Mouse (Mus musculus): ENCODE measurements around the gene Zc3h18. TPM values are rescaled to one million over a fixed set of nuclear protein-coding genes. Genes with fewer than 3 reads are reported as not detected.

The Zc3h18 gene
- polyA plus RNA-seq (2014; fragmentation: Nextera tagmentation; extraction: Ambion mirVana) = 20.4 and 25.9 TPM in 2 replicates

GRCm38 (mm10) chr8:122376365-122377231 lies at the start of gene Zc3h18:
Gene Zc3h18 (plus strand): TSS chr8:122376609.
- ATAC-seq (ENCODE audit: low read depth) = peak; percentile 92
- Histone ChIP-seq H3K36me3 (ENCODE audit: control insufficient read depth, insufficient read depth, low read length) (0 out of 2 replicates have a peak, but pooled peaks cover 8% of the 10 kb centered on the region), H3K27ac (ENCODE audit: low read depth, low read length) (peak within 1 kb of the TSS; percentile 93), H3K4me1 (ENCODE audit: control insufficient read depth, insufficient read depth, low read length) (peaks cover 10% of the 10 kb centered on the region), H3K9ac (replicated peaks; ENCODE audit: low read depth, low read length) (peak within 1 kb of the TSS; percentile 83), H3K4me3 (ENCODE audit: low read depth, low read length) (peak within 1 kb of the TSS; percentile 85), H3K27me3 (ENCODE audit: control insufficient read depth, insufficient read depth, low read length) (no peaks in the 10 kb centered on the region), H3K4me2 (ENCODE audit: low read depth, low read length) (peak within 1 kb of the TSS; percentile 83), H3K9me3 (ENCODE audit: control insufficient read depth, low read length) (no peaks in the 10 kb centered on the region)
- WGBS = 2% methylated on average over 103 of the region's 107 CpGs

- H3K9ac ChIP-seq (replicated peaks; ENCODE audit: low read depth, low read length) = no peak overlapping the region
- H3K4me2 ChIP-seq (ENCODE audit: low read depth, low read length) = no peak overlapping the region
- ATAC-seq (ENCODE audit: low read depth) = no peak
- no peak overlapping the region for H3K27ac ChIP-seq (ENCODE audit: low read depth, low read length)
- no peaks in the 10 kb centered on the region for H3K9me3 ChIP-seq (ENCODE audit: control insufficient read depth, low read length)
- no peaks in the 10 kb centered on the region for H3K27me3 ChIP-seq (ENCODE audit: control insufficient read depth, insufficient read depth, low read length)
- no peak overlapping the region for H3K4me3 ChIP-seq (ENCODE audit: low read depth, low read length)
- H3K4me1 ChIP-seq (ENCODE audit: control insufficient read depth, insufficient read depth, low read length) = peaks cover 15% of the 10 kb centered on the region
- WGBS = 72% methylated on average over 8 of the region's 8 CpGs
- H3K36me3 ChIP-seq (ENCODE audit: control insufficient read depth, insufficient read depth, low read length) = no peaks in the 10 kb centered on the region
Measured at GRCm38 (mm10) chr8:122329072-122329471, 47.3 kb upstream of the Zc3h18 start.

GRCm38 (mm10) chr8:122329553-122330239 lies 46.7 kb upstream of the Zc3h18 start:
- 46% methylated on average over 22 of the region's 22 CpGs for WGBS

DNA sequence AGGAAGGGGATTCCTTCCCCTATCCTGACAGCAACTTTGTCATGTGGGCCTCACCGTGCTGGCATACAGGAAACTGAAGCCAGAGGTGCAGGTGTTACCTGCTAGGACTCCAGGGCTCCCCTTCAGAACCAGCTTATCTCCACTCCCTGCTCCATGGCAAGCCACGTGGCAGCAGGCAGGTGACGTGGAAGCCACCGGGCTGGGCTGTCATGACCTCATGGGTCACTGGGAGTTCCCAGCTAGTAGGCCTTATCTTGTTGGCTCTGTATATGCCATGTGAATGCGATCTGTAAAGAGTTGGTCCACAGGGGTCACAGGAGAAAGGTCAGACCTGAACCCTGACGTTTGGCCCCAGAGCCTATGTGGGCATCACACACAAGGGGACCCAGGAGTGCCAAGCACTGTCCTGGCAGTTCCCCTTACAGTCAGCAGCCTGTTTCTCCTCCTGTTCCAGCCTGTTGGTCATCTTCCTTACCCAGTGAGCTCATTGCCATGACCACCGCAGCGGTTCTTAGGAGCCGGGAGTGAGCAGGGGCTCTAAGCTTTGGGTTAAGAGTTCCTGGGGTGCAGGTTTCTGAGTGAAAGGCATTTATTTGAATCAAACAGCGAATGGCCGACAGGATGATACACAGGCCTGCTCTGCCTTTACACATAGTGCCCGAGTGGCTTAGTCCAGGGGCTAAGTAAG lies 45.8 kb upstream of the Zc3h18 start:
- Histone ChIP-seq H3K4me1 (ENCODE audit: control insufficient read depth, insufficient read depth, low read length) (peaks cover 11% of the 10 kb centered on the region), H3K4me2 (ENCODE audit: low read depth, low read length) (no peak overlapping the region), H3K9ac (replicated peaks; ENCODE audit: low read depth, low read length) (no peak overlapping the region), H3K27ac (ENCODE audit: low read depth, low read length) (no peak overlapping the region), H3K27me3 (ENCODE audit: control insufficient read depth, insufficient read depth, low read length) (peaks cover 9% of the 10 kb centered on the region), H3K4me3 (ENCODE audit: low read depth, low read length) (no peak overlapping the region), H3K36me3 (ENCODE audit: control insufficient read depth, insufficient read depth, low read length) (no peaks in the 10 kb centered on the region), H3K9me3 (ENCODE audit: control insufficient read depth, low read length) (no peaks in the 10 kb centered on the region)
- WGBS = 81% methylated on average over 12 of the region's 12 CpGs
- no peak for ATAC-seq (ENCODE audit: low read depth)

More at GRCm38 (mm10) chr8:122329553-122330239, 46.7 kb upstream of the Zc3h18 start:
- Histone ChIP-seq H3K27ac (ENCODE audit: low read depth, low read length) (peak overlapping the region; percentile 39; the same call in 1 of the 2 replicates), H3K4me2 (ENCODE audit: low read depth, low read length) (no peak overlapping the region), H3K27me3 (ENCODE audit: control insufficient read depth, insufficient read depth, low read length) (peaks cover under 1% of the 10 kb centered on the region), H3K36me3 (ENCODE audit: control insufficient read depth, insufficient read depth, low read length) (no peaks in the 10 kb centered on the region), H3K9me3 (ENCODE audit: control insufficient read depth, low read length) (no peaks in the 10 kb centered on the region), H3K4me3 (ENCODE audit: low read depth, low read length) (no peak overlapping the region), H3K4me1 (ENCODE audit: control insufficient read depth, insufficient read depth, low read length) (peaks cover 10% of the 10 kb centered on the region), H3K9ac (replicated peaks; ENCODE audit: low read depth, low read length) (no peak overlapping the region)
- no peak for ATAC-seq (ENCODE audit: low read depth)

DNA sequence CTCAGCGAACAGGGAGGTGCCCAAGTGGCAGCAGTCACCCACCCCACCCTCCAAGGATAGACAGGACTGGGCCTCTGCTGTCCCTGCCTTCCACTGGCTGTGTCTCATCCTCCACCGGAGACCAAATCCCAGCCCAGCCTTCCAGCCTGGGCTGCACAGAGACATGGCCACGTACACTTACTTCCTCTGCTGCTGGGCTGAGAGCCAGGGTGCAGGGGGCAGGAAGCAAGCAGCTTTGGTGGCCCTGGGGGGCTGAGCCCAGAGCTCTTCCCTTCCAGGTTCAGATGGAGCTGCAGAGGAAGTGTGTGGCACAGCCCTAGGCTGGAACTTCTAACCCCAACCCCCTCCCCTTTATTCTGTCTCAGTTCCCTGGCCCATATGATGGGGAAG lies 45.3 kb upstream of the Zc3h18 start:
- Histone ChIP-seq H3K4me1 (ENCODE audit: control insufficient read depth, insufficient read depth, low read length) (peaks cover 11% of the 10 kb centered on the region), H3K4me2 (ENCODE audit: low read depth, low read length) (no peak overlapping the region), H3K36me3 (ENCODE audit: control insufficient read depth, insufficient read depth, low read length) (no peaks in the 10 kb centered on the region), H3K4me3 (ENCODE audit: low read depth, low read length) (no peak overlapping the region), H3K27me3 (ENCODE audit: control insufficient read depth, insufficient read depth, low read length) (peaks cover 9% of the 10 kb centered on the region), H3K27ac (ENCODE audit: low read depth, low read length) (no peak overlapping the region), H3K9ac (replicated peaks; ENCODE audit: low read depth, low read length) (no peak overlapping the region), H3K9me3 (ENCODE audit: control insufficient read depth, low read length) (no peaks in the 10 kb centered on the region)
- no peak for ATAC-seq (ENCODE audit: low read depth)
- 73% methylated on average over 3 of the region's 3 CpGs for WGBS

DNA sequence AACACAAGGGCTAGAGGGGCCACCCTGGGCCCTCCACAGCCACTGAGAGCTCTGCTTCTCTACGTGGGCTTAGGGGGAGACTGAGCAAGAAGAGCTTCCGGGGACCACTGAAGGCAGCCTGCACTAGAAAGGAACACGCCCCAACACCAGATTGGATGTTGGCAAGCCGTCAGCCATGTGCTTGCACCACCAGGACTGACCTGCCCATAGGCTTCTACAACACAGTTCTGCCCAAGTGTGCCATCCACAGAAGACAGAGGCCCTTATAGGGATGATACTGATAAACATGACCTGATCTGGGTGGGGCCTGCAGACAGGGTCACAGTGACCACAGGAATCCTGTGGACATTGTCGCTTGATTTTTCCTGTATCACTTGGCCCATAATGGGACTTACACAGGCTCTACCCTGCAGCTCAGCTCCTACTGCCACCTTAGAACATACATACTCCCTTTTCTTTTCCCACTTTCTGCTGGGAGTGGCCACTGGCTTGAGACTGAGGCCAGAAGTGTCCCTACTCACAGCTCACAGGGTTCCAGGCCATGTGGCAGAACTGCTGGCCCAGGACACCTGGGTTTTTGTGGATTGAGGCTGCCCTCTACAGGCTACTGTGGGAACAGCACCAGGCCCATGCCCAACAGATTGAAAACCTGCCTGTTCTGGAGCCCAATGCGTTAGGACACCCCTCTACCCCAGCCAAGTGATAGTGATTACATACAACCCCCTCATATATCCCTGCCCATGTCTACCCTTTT lies 43.5 kb upstream of the Zc3h18 start:
- Histone ChIP-seq H3K27ac (ENCODE audit: low read depth, low read length) (no peak overlapping the region), H3K4me3 (ENCODE audit: low read depth, low read length) (no peak overlapping the region), H3K9me3 (ENCODE audit: control insufficient read depth, low read length) (no peaks in the 10 kb centered on the region), H3K36me3 (ENCODE audit: control insufficient read depth, insufficient read depth, low read length) (no peaks in the 10 kb centered on the region), H3K9ac (replicated peaks; ENCODE audit: low read depth, low read length) (no peak overlapping the region), H3K4me1 (ENCODE audit: control insufficient read depth, insufficient read depth, low read length) (peaks cover 16% of the 10 kb centered on the region), H3K4me2 (ENCODE audit: low read depth, low read length) (no peak overlapping the region), H3K27me3 (ENCODE audit: control insufficient read depth, insufficient read depth, low read length) (peaks cover 22% of the 10 kb centered on the region)
- no peak for ATAC-seq (ENCODE audit: low read depth)
- WGBS = 72% methylated on average over 6 of the region's 6 CpGs

GRCm38 (mm10) chr8:122333531-122333930 lies 42.9 kb upstream of the Zc3h18 start:
- Histone ChIP-seq H3K4me1 (ENCODE audit: control insufficient read depth, insufficient read depth, low read length) (peaks cover 16% of the 10 kb centered on the region), H3K4me2 (ENCODE audit: low read depth, low read length) (no peak overlapping the region), H3K27me3 (ENCODE audit: control insufficient read depth, insufficient read depth, low read length) (peaks cover 25% of the 10 kb centered on the region), H3K27ac (ENCODE audit: low read depth, low read length) (no peak overlapping the region), H3K4me3 (ENCODE audit: low read depth, low read length) (no peak overlapping the region), H3K36me3 (ENCODE audit: control insufficient read depth, insufficient read depth, low read length) (no peaks in the 10 kb centered on the region), H3K9ac (replicated peaks; ENCODE audit: low read depth, low read length) (no peak overlapping the region), H3K9me3 (ENCODE audit: control insufficient read depth, low read length) (no peaks in the 10 kb centered on the region)
- WGBS = 83% methylated on average over 7 of the region's 7 CpGs
- ATAC-seq (ENCODE audit: low read depth) = no peak

GRCm38 (mm10) chr8:122334791-122335490 lies 41.5 kb upstream of the Zc3h18 start:
- no peak overlapping the region for H3K9ac ChIP-seq (replicated peaks; ENCODE audit: low read depth, low read length)
- no peaks in the 10 kb centered on the region for H3K9me3 ChIP-seq (ENCODE audit: control insufficient read depth, low read length)
- 83% methylated on average over 13 of the region's 13 CpGs for WGBS
- no peak overlapping the region for H3K4me2 ChIP-seq (ENCODE audit: low read depth, low read length)
- peaks cover 25% of the 10 kb centered on the region for H3K27me3 ChIP-seq (ENCODE audit: control insufficient read depth, insufficient read depth, low read length)
- 0 out of 2 replicates have a peak overlapping the region, but pooled peaks have one; percentile 54 for H3K4me3 ChIP-seq (ENCODE audit: low read depth, low read length)
- H3K36me3 ChIP-seq (ENCODE audit: control insufficient read depth, insufficient read depth, low read length) = no peaks in the 10 kb centered on the region
- ATAC-seq (ENCODE audit: low read depth) = no peak
- peaks cover 13% of the 10 kb centered on the region for H3K4me1 ChIP-seq (ENCODE audit: control insufficient read depth, insufficient read depth, low read length)
- H3K27ac ChIP-seq (ENCODE audit: low read depth, low read length) = no peak overlapping the region
